Mouse (Mus musculus) kidney, postnatal 4 days (tissue): ENCODE results near the gene Xkrx.
"Not testable (repeated sequence)": the region's sequence is repeated elsewhere in the genome, so short reads cannot be mapped to it uniquely, and the experiment has no call there.

ENCODE experiments used
- DNase-seq, 2 experiments: peaks; one replicate each; pipeline ENCODE4 v3.0.0; 2021; ENCODE audit warnings: mixed read lengths in 2 of 2

Gene Xkrx

DNA sequence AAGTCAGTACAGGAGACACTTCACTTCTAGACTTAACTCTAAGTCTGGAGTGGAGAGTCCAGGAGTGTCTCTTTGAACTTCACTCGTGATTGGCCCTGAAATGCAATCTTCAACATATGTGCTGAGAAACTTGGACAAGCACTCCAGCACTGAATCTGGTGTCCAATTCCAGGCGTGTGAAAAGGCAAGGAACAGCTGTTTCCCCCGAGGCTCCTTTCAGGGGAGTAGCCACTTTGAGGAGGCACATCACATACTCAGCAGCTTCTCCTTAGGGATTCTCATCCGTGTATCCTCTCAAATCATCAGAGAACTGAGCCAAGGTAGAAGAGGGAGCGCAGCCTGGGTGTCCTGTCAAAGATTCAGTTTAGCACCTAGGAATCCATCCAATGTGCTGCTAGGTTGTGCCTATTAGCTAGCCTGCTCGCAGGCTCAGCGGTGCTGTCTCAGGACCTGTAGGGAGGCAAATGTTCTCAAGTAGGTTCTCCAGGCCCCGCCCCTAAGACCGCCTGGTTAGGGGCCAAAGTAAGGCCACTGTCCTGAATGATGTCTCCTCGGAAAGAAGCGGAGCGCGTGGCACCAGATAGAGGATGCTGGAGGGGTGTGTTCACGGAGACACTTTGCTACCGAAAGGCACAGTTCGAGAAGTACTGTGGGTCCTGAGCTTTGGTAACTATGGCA, at the start of gene Xkrx:
Xkrx (minus strand) TSS at position 34 of the 678 bp plus-strand sequence.
- DNase-seq = peak; percentile 2 to 9

DNA sequence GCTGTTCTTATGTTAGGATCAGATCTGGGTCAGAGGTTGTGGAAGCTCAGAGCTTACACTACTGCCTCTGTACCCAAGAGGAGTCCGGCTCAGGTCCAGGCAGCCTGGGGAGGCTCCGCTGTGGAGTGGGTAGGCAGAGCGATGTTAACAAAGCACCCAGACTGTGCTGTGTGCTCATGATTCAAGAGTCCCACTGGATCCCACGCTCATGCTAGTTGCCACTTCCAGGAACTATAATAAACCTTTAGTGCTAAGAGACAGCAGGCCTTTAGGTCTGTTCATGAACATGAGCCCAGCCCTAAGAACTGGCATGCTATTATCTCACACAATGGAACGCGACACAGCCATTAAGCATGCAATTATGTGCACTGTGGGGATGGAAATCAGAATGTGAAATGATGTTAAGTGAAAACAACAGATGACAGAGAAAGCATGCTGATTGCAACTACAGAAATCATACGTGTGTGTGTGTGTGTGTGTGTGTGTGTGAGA, 49.3 kb upstream of the Xkrx start:
- DNase-seq = no peak

DNA sequence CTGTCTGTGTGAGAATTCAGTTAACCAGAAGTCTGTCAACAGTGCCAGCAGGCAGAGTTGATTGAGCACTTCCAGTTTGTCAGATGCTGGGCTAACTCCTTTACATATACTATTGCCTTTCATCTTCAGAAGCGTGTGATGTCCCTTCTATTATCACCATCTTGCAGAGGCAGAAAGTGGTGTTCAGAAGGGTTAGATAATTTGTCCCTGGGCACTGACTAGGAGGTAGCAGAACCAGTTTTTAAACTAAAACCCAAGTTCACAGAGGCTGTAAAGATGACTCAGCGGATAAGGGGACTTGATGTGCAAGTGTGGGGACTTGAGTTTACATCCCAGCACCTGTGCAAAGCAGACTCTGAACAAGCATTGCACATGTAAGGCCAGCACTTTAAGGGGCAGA, 46.6 kb upstream of the Xkrx start:
- no peak for DNase-seq

DNA sequence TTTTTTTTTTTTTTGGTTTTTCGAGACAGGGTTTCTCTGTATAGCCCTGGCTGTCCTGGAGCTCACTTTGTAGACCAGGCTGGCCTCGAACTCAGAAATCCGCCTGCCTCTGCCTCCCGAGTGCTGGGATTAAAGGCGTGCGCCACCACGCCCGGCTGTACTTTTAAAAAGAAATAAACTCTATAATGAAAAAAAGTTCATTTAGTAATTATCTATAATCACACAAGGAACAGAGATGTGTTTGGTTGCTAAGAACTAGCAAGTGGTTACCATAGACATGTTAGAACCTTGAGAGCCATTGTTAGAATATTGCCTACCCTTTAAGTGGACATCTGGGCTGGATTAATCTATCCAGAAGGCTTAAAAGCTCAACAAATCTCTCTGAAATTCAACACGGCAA, 25.3 kb upstream of the Xkrx start, which contains the start of gene Arl13a:
Arl13a (plus strand) TSS at position 301 of the 400 bp plus-strand sequence.
- DNase-seq = not testable (repeated sequence)

DNA sequence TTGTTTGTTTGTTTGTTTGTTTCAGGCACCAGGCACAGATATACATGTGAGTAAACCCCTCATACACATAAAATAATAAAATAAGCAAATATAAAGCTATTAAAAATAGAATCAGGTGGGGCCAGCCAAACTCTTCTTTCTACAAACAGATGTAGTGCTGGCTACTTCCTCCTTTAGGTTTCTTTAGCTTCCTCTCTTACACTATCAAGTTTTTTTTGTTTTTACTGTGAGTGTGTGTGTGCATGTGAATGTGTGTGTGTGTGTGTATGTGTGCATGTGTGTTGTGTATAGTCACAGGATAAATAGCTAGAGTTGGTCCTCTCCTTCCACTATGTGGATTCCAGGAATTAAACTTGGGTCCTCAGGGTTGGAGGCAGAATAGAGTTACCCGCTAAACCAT, 12.8 kb upstream of the Xkrx start:
- no peak for DNase-seq

DNA sequence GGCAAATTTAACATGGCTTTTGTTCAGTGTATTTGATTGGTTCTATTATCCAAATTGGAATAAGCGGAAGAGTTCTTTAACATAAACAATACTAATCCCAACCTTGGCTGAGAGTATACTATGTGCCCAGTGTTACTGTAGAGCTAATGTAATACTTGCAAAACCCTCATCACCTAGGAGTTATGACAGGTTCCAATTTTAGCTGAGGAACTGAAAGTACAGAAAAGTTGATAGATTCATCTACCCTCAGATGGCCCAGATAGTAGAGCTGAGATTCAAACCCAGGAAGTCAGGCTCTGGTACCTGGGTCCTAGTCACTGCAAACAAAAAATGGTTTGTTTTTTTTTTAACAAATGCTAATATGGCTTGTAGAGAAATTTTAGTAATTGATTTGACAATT, 8.7 kb upstream of the Xkrx start:
- no peak for DNase-seq

DNA sequence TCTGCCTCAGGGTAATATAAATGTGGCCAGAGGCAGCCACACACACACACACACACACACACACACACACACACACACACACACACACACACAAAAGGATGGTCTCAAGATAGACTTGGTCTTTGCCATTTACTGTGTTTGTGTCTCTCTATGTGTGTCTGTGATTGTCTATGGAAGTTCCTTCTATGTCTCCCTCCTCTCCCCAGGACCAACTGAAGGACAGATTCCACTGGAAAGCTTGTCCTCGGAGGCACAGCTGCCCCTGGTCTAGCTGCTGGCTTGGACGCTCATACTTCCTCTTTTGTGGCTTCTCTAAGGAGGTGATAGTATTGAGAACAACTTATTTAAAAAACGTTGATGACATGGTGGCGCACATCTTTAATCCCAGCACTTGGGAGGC, 1.6 kb upstream of the Xkrx start:
- DNase-seq = no peak

DNA sequence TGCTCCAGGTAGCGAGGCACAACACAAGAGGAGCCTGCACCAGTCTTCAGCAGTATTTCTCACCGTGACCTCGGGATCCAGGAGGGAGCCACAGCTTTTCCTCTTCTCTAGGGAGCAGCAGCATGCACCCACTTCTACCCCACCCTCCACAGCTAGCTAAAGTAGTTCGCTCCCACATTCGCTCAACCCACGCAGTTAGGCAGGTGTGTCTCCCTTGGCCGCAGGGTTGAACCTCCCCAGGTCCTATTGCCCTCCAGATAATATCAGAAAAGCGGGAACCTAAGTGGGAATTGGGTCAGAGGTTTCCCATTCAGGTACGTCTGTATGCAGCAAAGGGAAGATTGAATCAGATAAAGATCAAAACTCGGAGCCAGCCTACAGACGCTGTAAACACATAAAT, 950 bp upstream of the Xkrx start:
- DNase-seq = peak in 1 of 2 experiments; percentile 4

DNA sequence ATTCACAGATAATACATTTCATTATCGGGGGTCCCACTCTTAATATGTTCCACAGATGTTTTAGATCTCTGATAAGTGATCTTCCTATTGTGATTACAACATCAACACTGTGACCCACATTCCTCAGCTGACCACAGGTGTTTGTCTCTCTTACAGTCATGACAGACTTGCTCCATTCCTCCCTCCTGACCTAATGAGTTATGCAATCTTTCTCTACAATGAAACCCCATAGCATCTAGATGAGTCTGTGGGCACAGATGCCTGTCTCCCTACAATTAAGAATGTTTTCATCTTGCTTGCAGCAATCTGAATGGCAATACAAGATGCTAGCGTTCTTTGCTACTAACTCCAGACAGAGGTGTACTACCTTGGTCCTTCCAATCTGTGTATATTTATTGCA, 1.4 kb downstream of the Xkrx start:
- DNase-seq = no peak

DNA sequence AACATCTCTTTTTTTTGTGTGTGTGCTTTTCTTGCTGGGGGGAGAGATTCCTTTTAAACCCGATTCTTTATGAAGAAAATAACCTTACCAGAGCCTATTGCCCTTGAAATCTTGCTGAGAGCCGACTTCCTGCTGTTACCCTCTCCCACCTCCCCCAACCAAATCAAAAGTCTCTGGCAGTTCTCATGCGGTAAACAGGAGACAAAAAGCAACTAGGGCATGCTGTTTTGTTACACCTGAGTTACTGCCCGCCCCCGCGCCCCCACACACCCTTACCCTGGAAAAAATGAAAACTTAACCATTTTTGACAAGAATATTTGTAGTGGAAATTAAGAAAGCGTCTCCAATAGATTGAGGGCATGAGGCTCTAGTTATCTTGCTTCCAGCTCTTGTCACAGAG, 3.7 kb downstream of the Xkrx start:
- DNase-seq = no peak

DNA sequence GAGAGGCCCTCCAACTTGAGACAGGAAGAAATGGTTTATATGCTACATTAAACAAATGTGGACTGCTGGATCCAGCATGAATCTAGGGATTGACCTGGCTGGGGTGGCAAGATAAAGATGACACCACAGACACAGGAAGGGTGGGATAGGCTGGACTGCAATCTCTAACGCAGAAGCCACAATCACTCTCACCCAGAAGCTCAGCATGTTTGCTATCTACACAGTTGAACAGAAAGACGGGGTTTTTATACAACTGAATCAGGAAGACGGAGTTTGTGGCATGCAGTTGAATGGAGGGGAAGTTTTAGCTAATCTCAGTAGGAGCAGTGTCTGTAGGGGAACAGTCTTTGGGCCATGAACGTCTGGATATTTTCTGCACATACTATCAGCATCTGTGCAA, 19.9 kb downstream of the Xkrx start:
- no peak for DNase-seq

DNA sequence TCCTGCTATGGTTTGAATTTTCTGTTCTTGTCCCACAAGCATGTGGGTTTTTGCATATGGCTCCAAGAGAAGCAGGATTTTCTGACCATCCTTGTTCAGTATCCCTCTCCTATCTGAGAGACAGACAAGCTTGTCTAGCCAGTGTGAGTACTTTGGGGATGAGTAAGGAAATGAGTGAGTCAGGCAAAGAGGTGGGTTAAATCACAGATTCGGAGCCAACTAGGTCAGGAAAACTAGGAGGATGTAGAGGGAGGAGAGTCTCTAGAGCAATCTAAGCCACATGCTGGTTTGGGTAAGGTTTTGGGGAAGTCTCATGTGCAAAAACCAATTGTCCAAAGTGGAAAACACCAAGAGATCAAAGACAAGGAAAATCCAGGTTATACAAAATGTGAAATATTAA, 20.3 kb downstream of the Xkrx start:
- DNase-seq = no peak

DNA sequence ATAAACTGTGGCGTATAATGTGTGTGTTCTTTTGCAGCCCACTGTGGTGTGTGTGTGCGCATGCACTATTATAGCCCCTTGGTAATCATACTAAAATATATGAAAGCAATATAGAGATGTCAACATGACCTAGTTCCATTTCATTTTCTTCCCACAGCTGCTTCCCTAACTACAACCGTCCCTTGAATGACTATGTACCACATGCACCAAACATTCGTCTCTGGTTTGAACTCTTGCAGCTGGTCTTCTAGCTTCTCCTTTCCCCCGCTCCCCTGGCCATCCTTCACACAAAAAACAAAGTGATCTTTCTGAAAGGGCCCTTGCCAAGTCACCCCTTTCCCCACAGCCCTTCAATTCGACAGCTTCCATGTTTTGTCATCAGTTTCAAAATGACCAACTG, 21.9 kb downstream of the Xkrx start:
- DNase-seq = no peak

DNA sequence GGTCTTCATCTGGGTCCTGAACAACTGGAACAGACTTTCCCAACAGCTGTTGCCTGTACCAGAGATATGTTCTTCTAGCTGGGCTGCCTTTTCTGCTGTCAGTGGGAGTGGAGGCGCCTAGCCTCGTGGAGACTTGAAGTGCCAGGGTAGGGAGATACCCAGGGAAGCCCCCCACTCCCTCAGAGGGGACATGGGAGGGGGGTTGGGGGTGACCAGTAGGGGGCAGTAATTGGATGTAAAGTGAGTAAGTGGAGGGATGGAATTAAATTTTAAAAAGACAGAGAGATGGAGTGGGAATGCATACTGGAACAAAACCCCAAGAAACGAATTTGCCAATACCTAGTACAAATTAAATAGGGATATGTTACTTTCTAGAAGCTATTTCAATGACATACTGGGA, 28.1 kb downstream of the Xkrx start:
- no peak for DNase-seq

DNA sequence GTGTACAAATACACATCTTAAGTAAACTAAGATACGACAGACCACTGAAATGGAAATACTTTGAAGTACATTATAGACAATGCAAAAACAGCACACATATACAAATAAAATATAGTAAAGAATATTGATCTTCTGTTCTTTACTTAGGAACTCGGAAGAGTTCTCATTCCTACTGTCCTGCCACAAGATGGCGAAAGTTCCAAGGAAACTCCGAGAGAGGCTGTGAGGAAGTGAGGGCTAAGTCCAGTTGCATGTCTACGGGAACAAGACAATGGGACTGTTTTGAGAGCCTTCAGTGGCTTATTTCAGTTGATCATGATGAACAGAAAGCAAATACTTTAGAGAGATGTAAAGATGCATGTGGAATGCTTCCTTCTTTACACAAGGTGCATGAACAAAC, 29.6 kb downstream of the Xkrx start:
- peak; percentile 12 to 33 for DNase-seq

DNA sequence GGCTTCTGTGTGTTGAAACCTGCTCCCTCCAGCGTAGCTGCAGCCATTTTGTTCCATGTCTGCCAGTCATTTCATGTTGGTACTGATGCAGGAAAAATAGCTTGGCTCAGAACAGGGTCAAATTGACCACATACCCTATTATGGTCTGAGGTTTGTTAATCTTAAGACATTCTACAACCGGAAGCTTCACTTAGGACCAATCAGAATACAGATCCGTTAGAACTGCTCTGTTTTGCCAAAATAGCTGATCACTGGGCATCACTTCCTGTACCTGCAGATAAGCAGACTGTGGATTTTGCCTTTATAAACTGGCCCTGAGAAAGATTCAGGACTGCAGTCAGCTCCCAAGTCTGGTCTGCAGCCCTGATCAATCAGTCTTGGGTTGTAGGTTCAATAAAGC, 33.3 kb downstream of the Xkrx start:
- no peak for DNase-seq

DNA sequence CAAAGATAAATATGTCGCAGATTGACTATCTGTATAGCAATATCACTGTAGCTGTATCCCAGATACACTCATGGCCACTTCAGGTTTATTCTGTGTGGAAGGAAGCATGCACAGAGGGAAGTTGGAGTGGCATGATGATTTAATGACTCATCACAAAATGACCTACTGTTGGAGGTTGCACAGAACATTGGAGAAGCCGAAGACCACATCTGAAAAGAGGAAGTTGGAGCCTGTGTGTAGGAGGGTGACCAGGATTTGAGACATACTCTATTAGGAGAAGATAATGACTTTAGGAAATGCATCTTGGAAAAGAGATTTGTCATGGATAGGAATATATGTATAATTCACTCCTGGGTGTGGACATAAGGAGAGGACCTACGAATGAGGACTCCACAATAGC, 45.5 kb downstream of the Xkrx start:
- no peak for DNase-seq

DNA sequence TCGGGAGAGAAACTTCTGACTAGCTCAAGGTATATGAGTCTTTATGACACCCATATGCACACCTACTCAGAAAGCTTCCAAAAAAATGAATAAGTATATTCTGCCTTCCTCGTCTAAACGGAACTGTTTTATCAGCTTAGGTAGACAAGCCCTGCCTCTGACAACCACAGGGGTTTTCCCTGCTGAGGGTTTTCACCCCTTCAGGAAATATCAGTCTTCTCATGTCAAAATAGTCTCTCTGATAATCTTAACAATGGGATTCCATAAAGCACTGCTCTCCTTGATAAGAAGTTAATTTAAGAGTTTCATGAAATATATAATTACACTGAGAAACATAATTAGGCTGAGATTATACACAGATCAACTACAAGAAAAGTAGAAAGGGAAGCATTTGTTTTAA, 50.1 kb downstream of the Xkrx start:
- no peak for DNase-seq

DNA sequence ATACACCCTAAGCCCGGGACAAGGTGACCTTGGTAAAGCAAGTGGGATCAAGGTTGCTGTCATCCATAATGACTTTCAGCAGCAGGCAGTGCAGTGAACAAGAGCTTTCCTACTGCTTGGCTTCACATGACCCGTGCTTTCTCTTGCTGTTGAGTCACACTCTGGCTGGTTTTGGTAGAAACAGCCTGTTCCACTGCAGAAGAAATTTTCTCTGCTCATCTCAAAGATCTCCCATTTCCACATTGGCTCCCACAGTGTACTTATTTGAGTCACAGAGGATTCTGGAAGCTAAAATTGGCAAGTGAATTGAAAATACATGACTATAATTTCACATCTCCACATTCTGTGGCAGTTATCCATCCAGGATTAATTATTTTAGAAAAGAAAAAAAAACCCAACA, 59.2 kb downstream of the Xkrx start:
- no peak for DNase-seq
